Mouse (Mus musculus): ENCODE data around the gene Zfp788. TPM values are rescaled to one million over a fixed set of nuclear protein-coding genes. Genes with fewer than 3 reads are reported as not detected.

The Zfp788 gene
- polyA plus RNA-seq, 1 experiment from 2014 or later, result 13.6 TPM

Other genes with a start within 250 kb of the Zfp788 start
- 9.0 and 10.7 TPM in 2 replicates for gene AI987944, start 239.8 kb upstream of the Zfp788 start, polyA plus RNA-seq (2016; fragmentation: Nextera tagmentation; extraction: Ambion mirVana)
- gene Vmn2r57, start 184.5 kb upstream of the Zfp788 start, polyA plus RNA-seq (2016; fragmentation: Nextera tagmentation; extraction: Ambion mirVana), result 0.15 and 0.16 TPM in 2 replicates
- gene Gm20449, start 133.8 kb upstream of the Zfp788 start, polyA plus RNA-seq (2016; fragmentation: Nextera tagmentation; extraction: Ambion mirVana), result 0.05 TPM in 1 of 2 replicates, not detected in the other
- gene AW146154, start 133.3 kb upstream of the Zfp788 start, polyA plus RNA-seq (2016; fragmentation: Nextera tagmentation; extraction: Ambion mirVana), result 11.5 and 12.4 TPM in 2 replicates
- 0.28 TPM in 1 of 2 replicates, not detected in the other for gene Gm6871, start 59.5 kb upstream of the Zfp788 start, polyA plus RNA-seq (2016; fragmentation: Nextera tagmentation; extraction: Ambion mirVana)
- 12.8 and 16.3 TPM in 2 replicates for gene 2610021A01Rik, start 34.0 kb upstream of the Zfp788 start, polyA plus RNA-seq (2016; fragmentation: Nextera tagmentation; extraction: Ambion mirVana)
- gene Vmn2r58, start 239.5 kb downstream of the Zfp788 start, polyA plus RNA-seq (2016; fragmentation: Nextera tagmentation; extraction: Ambion mirVana), result not detected in 2 replicates

Data from embryonic facial prominence, embryonic 10.5 days (tissue).